In the genomic region with DNA sequence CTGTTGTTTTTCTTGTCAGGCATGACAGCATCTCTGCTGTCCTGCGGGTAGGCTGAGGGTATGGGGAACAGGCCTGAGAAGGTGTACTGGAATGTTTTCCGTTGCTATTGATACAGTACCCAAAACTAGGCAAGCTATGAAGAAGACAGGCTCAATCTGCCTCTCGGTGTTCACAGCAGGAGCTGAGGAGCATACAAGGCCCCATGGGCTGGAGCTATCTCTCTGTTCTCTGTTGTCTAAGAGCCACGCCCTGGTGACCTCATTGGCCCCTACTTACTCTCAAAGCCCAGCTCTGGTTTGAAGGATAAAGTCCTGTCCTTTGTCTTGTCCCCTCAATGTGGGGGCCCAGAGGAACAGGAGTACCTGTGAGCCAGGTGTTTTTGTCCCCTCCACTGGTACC, we compare ENCODE assay signal across 13 mouse cellular contexts.
"Had no signal": no experiment of that assay in that cellular context is flagged by ENCODE, and none has a peak within 500 bp of the region (broad histone marks: within the 10 kb centered on the region; RNA-seq: fewer than 3 reads in every experiment).

No protein-coding gene starts in this region.

- H3K27me3 ChIP-seq: midbrain, embryonic 15.5 days; neural tube, embryonic 12.5 days; stomach, embryonic 15.5 days had no signal

- H3K27ac ChIP-seq: midbrain, embryonic 13.5 days; midbrain, embryonic 15.5 days; neural tube, embryonic 12.5 days; stomach, embryonic 15.5 days; stomach, postnatal 0 days had no signal

- H3K36me3 ChIP-seq: midbrain, embryonic 13.5 days; midbrain, embryonic 15.5 days; neural tube, embryonic 12.5 days; stomach, embryonic 15.5 days had no signal

- H3K4me3 ChIP-seq: midbrain, embryonic 13.5 days; midbrain, embryonic 15.5 days; neural tube, embryonic 12.5 days; stomach, embryonic 15.5 days had no signal

- H3K9me3 ChIP-seq: midbrain, embryonic 13.5 days; midbrain, embryonic 15.5 days; neural tube, embryonic 12.5 days; stomach, embryonic 15.5 days had no signal

- H3K4me2 ChIP-seq: lung, embryonic 14.5 days; midbrain, embryonic 13.5 days; midbrain, embryonic 15.5 days; neural tube, embryonic 12.5 days; stomach, embryonic 15.5 days had no signal

- H3K9ac ChIP-seq: lung, embryonic 14.5 days; midbrain, embryonic 13.5 days; midbrain, embryonic 15.5 days; neural tube, embryonic 12.5 days; stomach, embryonic 15.5 days had no signal

- DNase-seq: lung, adult 18-20 months; lung, embryonic 14.5 days; lung, postnatal 10 days; lung, postnatal 4 days; right cerebral cortex, postnatal 14 days; thymus, adult 2 months; thymus, postnatal 25 days; thymus, postnatal 4 days had no signal

- ATAC-seq: midbrain, embryonic 13.5 days; midbrain, embryonic 15.5 days had no signal
